Comparison of ENCODE assay signal across 8 mouse cellular contexts in genomic region chr11:114866486-114867360, GRCm38 (mm10). TPM values are rescaled to one million over a fixed set of nuclear protein-coding genes. Genes with fewer than 3 reads are reported as not detected.
DNase-seq lines count a peak whose midpoint lies in the region; ATAC-seq and TF ChIP-seq lines count a peak whose summit lies in the region.

No protein-coding gene starts in this region.

- no peaks in the 10 kb centered on the region for H3K27me3 ChIP-seq in E14TG2a.4 (ENCODE audit: insufficient read depth, low read length)
- no peaks in the 10 kb centered on the region for H3K27me3 ChIP-seq in stomach, embryonic 14.5 days (ENCODE audit: control insufficient read depth, insufficient read depth, low read length)
- no peaks in the 10 kb centered on the region for H3K27me3 ChIP-seq in forebrain, embryonic 14.5 days (replicated peaks; ENCODE audit: control insufficient read depth, insufficient read depth, low read length)

- no peak for TF ChIP-seq CTCF in E14TG2a.4 (conservative IDR thresholded peaks at IDR 0.05; ENCODE audit: low read length)

- peaks cover 5% of the 10 kb centered on the region; the same call in 1 of the 2 replicates for H3K36me3 ChIP-seq in E14TG2a.4 (ENCODE audit: insufficient read depth, low read length)
- peaks cover 15% of the 10 kb centered on the region; the same call in 1 of the 2 replicates for H3K36me3 ChIP-seq in stomach, embryonic 14.5 days (ENCODE audit: control insufficient read depth, insufficient read depth, low read length)
- no peaks in the 10 kb centered on the region for H3K36me3 ChIP-seq in forebrain, embryonic 14.5 days (ENCODE audit: control insufficient read depth, insufficient read depth, low read length)

- H3K4me2 ChIP-seq in stomach, embryonic 14.5 days (replicated peaks; ENCODE audit: low read depth, low read length), result no peak overlapping the region; the same call in 1 of the 2 replicates
- H3K4me2 ChIP-seq in forebrain, embryonic 14.5 days (ENCODE audit: low read length), result no peak overlapping the region

- ATAC-seq in stomach, embryonic 14.5 days (ENCODE audit: insufficient number of reproducible peaks, insufficient read depth, low FRiP score, low read depth), result 0 out of 2 replicates have a peak, but pooled peaks have one; percentile 20
- ATAC-seq in forebrain, embryonic 14.5 days, result no peak

- 35% methylated on average over 10 of the region's 10 CpGs for WGBS in stomach, embryonic 14.5 days
- WGBS in forebrain, embryonic 14.5 days, result 76% methylated on average over 10 of the region's 10 CpGs

- H3K4me3 ChIP-seq in E14TG2a.4 (replicated peaks; ENCODE audit: low read length), result peak overlapping the region; percentile 20
- no peak overlapping the region for H3K4me3 ChIP-seq in stomach, embryonic 14.5 days (ENCODE audit: low read depth, low read length)
- no peak overlapping the region for H3K4me3 ChIP-seq in forebrain, embryonic 14.5 days (ENCODE audit: low read depth, low read length)

- H3K4me1 ChIP-seq in E14TG2a.4 (replicated peaks; ENCODE audit: low read depth, low read length), result peaks cover 44% of the 10 kb centered on the region
- peaks cover 23% of the 10 kb centered on the region for H3K4me1 ChIP-seq in stomach, embryonic 14.5 days (ENCODE audit: control insufficient read depth, insufficient read depth, low read length)
- H3K4me1 ChIP-seq in forebrain, embryonic 14.5 days (ENCODE audit: control insufficient read depth, insufficient read depth, low read length), result no peaks in the 10 kb centered on the region

- no peak overlapping the region for H3K9ac ChIP-seq in stomach, embryonic 14.5 days (replicated peaks; ENCODE audit: low read depth, low read length)
- no peak overlapping the region for H3K9ac ChIP-seq in forebrain, embryonic 14.5 days (ENCODE audit: low read length)

- peak; percentile 73 for DNase-seq in cerebellum, adult 11 months
- peak; percentile 69 to 80 for DNase-seq in heart, adult 9 months (ENCODE audit: low spot score in 2 of 2)
- DNase-seq in kidney, postnatal 10 days, result peak; percentile 85
- no peak for DNase-seq in right cerebral cortex, postnatal 14 days
- DNase-seq in forebrain, embryonic 14.5 days (ENCODE audit: low spot score), result no peak
- no peak for DNase-seq in spleen, postnatal 10 days (ENCODE audit: low spot score in 2 of 2)

- peak overlapping the region; percentile 73 for H3K27ac ChIP-seq in stomach, embryonic 14.5 days (ENCODE audit: low read length)
- no peak overlapping the region for H3K27ac ChIP-seq in forebrain, embryonic 14.5 days (ENCODE audit: low read depth, low read length)

- H3K9me3 ChIP-seq in E14TG2a.4 (ENCODE audit: low read length), result no peaks in the 10 kb centered on the region
- no peaks in the 10 kb centered on the region for H3K9me3 ChIP-seq in stomach, embryonic 14.5 days (ENCODE audit: control insufficient read depth, low read depth, low read length)
- H3K9me3 ChIP-seq in forebrain, embryonic 14.5 days (replicated peaks; ENCODE audit: control insufficient read depth, low read length), result no peaks in the 10 kb centered on the region

RNA-seq across cellular contexts. Expression of gene Gprc5c, which starts 15.8 kb away (rescaled TPM):
- 23.5 and 27.2 TPM in 2 replicates for polyA plus RNA-seq in stomach, embryonic 14.5 days (2014; fragmentation: Nextera tagmentation; extraction: Ambion mirVana)
- 4.4 and 5.4 TPM in 2 replicates for polyA plus RNA-seq in forebrain, embryonic 14.5 days (2014; fragmentation: Nextera tagmentation; extraction: Ambion mirVana)

RNA-seq across cellular contexts. Expression of gene Cd300a, which starts 23.1 kb away (rescaled TPM):
- polyA plus RNA-seq in stomach, embryonic 14.5 days (2014; fragmentation: Nextera tagmentation; extraction: Ambion mirVana), result 0.90 and 1.1 TPM in 2 replicates
- polyA plus RNA-seq in forebrain, embryonic 14.5 days (2014; fragmentation: Nextera tagmentation; extraction: Ambion mirVana), result 0.73 and 1.0 TPM in 2 replicates

Comparison
In these comparisons a context has a peak if more than half of its experiments do, and no peak if none do; other contexts are left out.
1. DNase-seq: peak in cerebellum, adult 11 months (single experiment), heart, adult 9 months (2 of 2) and kidney, postnatal 10 days (single experiment); none in right cerebral cortex, postnatal 14 days (single experiment), forebrain, embryonic 14.5 days (single experiment) and spleen, postnatal 10 days (0 of 2).